Mouse (Mus musculus): ENCODE measurements around the gene Hp1bp3.

- TF ChIP-seq POLR2A (IDR thresholded peaks at IDR 0.05; ENCODE audit: low read depth, low read length): no peak
- TF ChIP-seq CTCF (IDR thresholded peaks at IDR 0.05; ENCODE audit: borderline replicate concordance, insufficient read depth, low read length): no peak
Observed at GRCm38 (mm10) chr4:138220761-138221160, 4.7 kb downstream of the Hp1bp3 start.

Measured in embryonic fibroblast, embryonic 13.5 days (primary cell).